ENCODE assay signal across 19 mouse cellular contexts in the genomic region with DNA sequence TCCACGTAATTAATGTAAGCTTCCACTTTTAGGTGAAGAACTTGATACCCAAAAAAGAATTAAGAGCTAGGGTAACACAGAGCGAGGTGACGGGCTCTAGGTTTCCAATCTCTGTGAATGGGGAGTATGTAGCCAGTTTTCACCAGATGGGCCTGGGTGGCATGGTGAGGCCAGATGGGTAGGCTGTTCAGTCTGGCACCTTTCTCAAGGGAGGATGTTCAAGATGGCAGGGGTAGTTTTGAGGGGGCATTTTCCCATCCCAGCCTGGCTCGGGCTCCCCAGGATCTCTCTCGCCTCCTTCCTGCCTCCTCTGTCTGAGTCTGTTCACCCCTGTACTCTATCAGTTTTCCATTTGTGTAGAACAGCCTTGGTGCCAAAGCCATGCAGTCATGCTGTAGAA.
DNase-seq lines count a peak whose midpoint lies in the region; ATAC-seq and TF ChIP-seq lines count a peak whose summit lies in the region.
"Had no signal": no experiment of that assay in that cellular context is flagged by ENCODE, and none has a peak within 500 bp of the region (broad histone marks: within the 10 kb centered on the region; RNA-seq: fewer than 3 reads in every experiment).

No protein-coding gene starts in this region.

- ATAC-seq in forebrain, embryonic 13.5 days: peak; percentile 74
- ATAC-seq: hindbrain, embryonic 16.5 days; inflammation-experienced regulatory T-cells, adult 6 months had no signal

- no peak overlapping the region for H3K4me2 ChIP-seq in forebrain, embryonic 13.5 days
- H3K4me2 ChIP-seq: embryonic facial prominence, embryonic 13.5 days; hindbrain, embryonic 12.5 days had no signal

- H3K27ac ChIP-seq in forebrain, embryonic 13.5 days: peak overlapping the region; percentile 57
- no peak overlapping the region for H3K27ac ChIP-seq in forebrain, embryonic 10.5 days
- H3K27ac ChIP-seq in layer of hippocampus, adult 2 months: no peak overlapping the region
- H3K27ac ChIP-seq: embryonic facial prominence, embryonic 13.5 days; heart, embryonic 10.5 days; hindbrain, embryonic 12.5 days had no signal

- no peaks in the 10 kb centered on the region for H3K36me3 ChIP-seq in forebrain, embryonic 13.5 days (ENCODE audit: poor library complexity, severe bottlenecking)
- H3K36me3 ChIP-seq in forebrain, embryonic 10.5 days (replicated peaks): no peaks in the 10 kb centered on the region
- H3K36me3 ChIP-seq: embryonic facial prominence, embryonic 13.5 days; heart, embryonic 10.5 days; hindbrain, embryonic 12.5 days had no signal

- peaks cover 22% of the 10 kb centered on the region for H3K4me1 ChIP-seq in forebrain, embryonic 13.5 days
- peaks cover 12% of the 10 kb centered on the region for H3K4me1 ChIP-seq in forebrain, embryonic 10.5 days

- H3K27me3 ChIP-seq in forebrain, embryonic 13.5 days: no peaks in the 10 kb centered on the region
- H3K27me3 ChIP-seq in forebrain, embryonic 10.5 days (ENCODE audit: poor library complexity, severe bottlenecking): peaks cover 5% of the 10 kb centered on the region; the same call in 1 of the 2 replicates
- H3K27me3 ChIP-seq: embryonic facial prominence, embryonic 13.5 days; hindbrain, embryonic 12.5 days had no signal

- no peak overlapping the region for H3K4me3 ChIP-seq in forebrain, embryonic 13.5 days
- no peak overlapping the region for H3K4me3 ChIP-seq in forebrain, embryonic 10.5 days
- H3K4me3 ChIP-seq in layer of hippocampus, adult 2 months: no peak overlapping the region
- H3K4me3 ChIP-seq: embryonic facial prominence, embryonic 13.5 days; heart, embryonic 10.5 days; hindbrain, embryonic 12.5 days had no signal

- DNase-seq in forebrain, embryonic 10.5 days (ENCODE audit: extremely low spot score, low spot score): no peak
- peak; percentile 31 to 39 for DNase-seq in layer of hippocampus, adult 2 months (ENCODE audit: low spot score in 2 of 2)
- DNase-seq in layer of hippocampus, postnatal 25 days (ENCODE audit: extremely low spot score in 1 of 2, low spot score in 1 of 2): no peak
- DNase-seq in layer of hippocampus, adult 9-11 months: peak; percentile 38
- no peak for DNase-seq in embryo, embryonic 10 days (ENCODE audit: low spot score)
- no peak for DNase-seq in cerebellum, adult 9-10 months
- DNase-seq: adrenal gland, postnatal 10 days; cerebellum, adult 2 months; cerebellum, postnatal 25 days; gastrocnemius, postnatal 10 days; heart, adult 18-20 months; heart, postnatal 10 days; heart, postnatal 4 days had no signal

- no peaks in the 10 kb centered on the region for H3K9me3 ChIP-seq in forebrain, embryonic 13.5 days (replicated peaks)
- no peaks in the 10 kb centered on the region for H3K9me3 ChIP-seq in forebrain, embryonic 10.5 days
- H3K9me3 ChIP-seq: embryonic facial prominence, embryonic 13.5 days; heart, embryonic 10.5 days; hindbrain, embryonic 12.5 days had no signal

- no peak overlapping the region for H3K9ac ChIP-seq in forebrain, embryonic 13.5 days
- H3K9ac ChIP-seq: embryonic facial prominence, embryonic 13.5 days; hindbrain, embryonic 12.5 days had no signal

- no peak for TF ChIP-seq CTCF in layer of hippocampus, adult 2 months (conservative IDR thresholded peaks at IDR 0.05)

- WGBS in forebrain, embryonic 13.5 days: 80% methylated on average over 5 of the region's 5 CpGs
- WGBS in forebrain, embryonic 10.5 days: 91% methylated on average over 5 of the region's 5 CpGs

Comparison
In these comparisons a context has a peak if more than half of its experiments do, and no peak if none do; other contexts are left out.
1. DNase-seq: peak in layer of hippocampus, adult 2 months (2 of 2) and layer of hippocampus, adult 9-11 months (single experiment); none in forebrain, embryonic 10.5 days (single experiment), layer of hippocampus, postnatal 25 days (0 of 2), embryo, embryonic 10 days (single experiment) and cerebellum, adult 9-10 months (single experiment).